8 mouse cellular contexts compared by ENCODE assay signal in the genomic region with DNA sequence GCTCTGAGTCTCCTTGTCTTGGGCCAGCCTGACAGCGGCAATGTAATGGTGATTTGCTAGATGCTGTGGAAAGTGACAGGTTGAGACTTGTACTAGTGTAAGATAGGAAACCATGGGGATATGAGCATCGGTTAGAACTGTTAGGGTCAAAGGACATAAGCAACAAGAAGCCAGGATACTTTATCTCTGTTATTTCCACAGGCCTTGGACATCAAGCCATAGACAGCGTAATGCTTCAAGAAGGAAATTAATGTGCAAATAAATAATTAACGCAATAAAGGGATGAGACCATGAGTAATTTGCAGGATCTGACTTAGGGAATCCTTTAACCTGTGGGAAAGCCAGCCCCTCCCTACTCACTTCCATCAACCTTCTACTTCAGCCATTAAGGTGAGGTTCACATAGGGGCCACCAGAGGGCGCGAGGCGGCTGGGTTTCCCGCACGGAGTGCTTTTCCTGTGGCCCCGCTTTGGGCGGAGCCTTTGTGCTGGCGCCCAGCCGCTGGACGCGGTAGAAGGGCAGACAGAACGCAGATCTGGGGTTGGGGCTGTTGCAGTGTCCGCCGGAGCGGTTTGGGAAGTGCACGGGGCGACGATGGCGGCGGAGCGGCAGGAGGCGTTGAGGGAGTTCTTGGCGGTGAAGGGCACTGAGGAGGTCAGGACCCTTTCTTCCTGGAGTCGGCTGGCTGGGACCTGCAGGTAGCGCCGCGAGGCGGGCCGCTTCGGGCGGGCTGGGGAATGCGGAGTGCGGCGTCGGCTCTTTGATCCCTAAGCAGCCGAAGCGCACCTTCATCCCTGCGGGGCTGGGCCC.
DNase-seq lines count a peak whose midpoint lies in the region; ATAC-seq lines count a peak whose summit lies in the region.

No protein-coding gene starts in this region.

- peak overlapping the region; percentile 48 for H3K4me3 ChIP-seq in hindbrain, embryonic 16.5 days (ENCODE audit: low read length)

- no peaks in the 10 kb centered on the region for H3K4me1 ChIP-seq in hindbrain, embryonic 16.5 days (ENCODE audit: control insufficient read depth, insufficient read depth, low read depth, low read length)

- H3K27me3 ChIP-seq in hindbrain, embryonic 16.5 days (replicated peaks; ENCODE audit: control insufficient read depth, insufficient read depth, low read length), result no peaks in the 10 kb centered on the region

- no peaks in the 10 kb centered on the region for H3K36me3 ChIP-seq in hindbrain, embryonic 16.5 days (ENCODE audit: control insufficient read depth, insufficient read depth, low read length)

- H3K9ac ChIP-seq in hindbrain, embryonic 16.5 days (ENCODE audit: low read depth, low read length), result peak overlapping the region; percentile 62

- intact Hi-C loops in left cerebral cortex, postnatal 14 days (cut with DNase I), result no loop called here

- peak; percentile 96 for ATAC-seq in hindbrain, embryonic 16.5 days
- ATAC-seq in megakaryocyte-erythroid progenitor cell, adult 5-6 weeks (replicated peaks; ENCODE audit: low FRiP score, low TSS enrichment, poor library complexity, severe bottlenecking), result peak; percentile 100

- WGBS in hindbrain, embryonic 16.5 days, result 15% methylated on average over 33 of the region's 42 CpGs

- peak overlapping the region; percentile 65 for H3K4me2 ChIP-seq in hindbrain, embryonic 16.5 days (ENCODE audit: low read length)

- peaks cover 5% of the 10 kb centered on the region for H3K9me3 ChIP-seq in hindbrain, embryonic 16.5 days (ENCODE audit: control insufficient read depth, low read length)

- no peak overlapping the region for H3K27ac ChIP-seq in hindbrain, embryonic 16.5 days (ENCODE audit: low read depth, low read length)

- peak; percentile 99 for DNase-seq in ZHBTc4 (ENCODE audit: low read depth, low spot score)
- peak; percentile 27 to 55 for DNase-seq in cerebellum, postnatal 4 days (ENCODE audit: low spot score in 2 of 2)
- peak; percentile 64 for DNase-seq in gastrocnemius, adult 18-20 months (ENCODE audit: low spot score)
- peak; percentile 52 to 62 for DNase-seq in left cerebral cortex, postnatal 14 days (ENCODE audit: low spot score in 2 of 2)
- peak; percentile 2 to 7 for DNase-seq in right cerebral cortex, postnatal 36 days (ENCODE audit: low spot score in 2 of 2)
- peak; percentile 49 to 75 for DNase-seq in urinary bladder, postnatal 4 days (ENCODE audit: low spot score in 2 of 2)

Comparison
In these comparisons a context has a peak if more than half of its experiments do, and no peak if none do; other contexts are left out.
1. DNase-seq: peak in every context shown above with its lines; median percentile 99 in ZHBTc4; 64 in gastrocnemius, adult 18-20 months; 62 in urinary bladder, postnatal 4 days; 57 in left cerebral cortex, postnatal 14 days; 41 in cerebellum, postnatal 4 days; 4 in right cerebral cortex, postnatal 36 days.